ENCODE assay signal across 8 mouse cellular contexts in genomic region chr11:55204159-55204596, GRCm38 (mm10). TPM values are rescaled to one million over a fixed set of nuclear protein-coding genes. Genes with fewer than 3 reads are reported as not detected.
DNase-seq lines count a peak whose midpoint lies in the region; ATAC-seq lines count a peak whose summit lies in the region.

Gene Slc36a1, plus strand, starts transcription at chr11:55204350.

- H3K9me3 ChIP-seq in hindbrain, embryonic 12.5 days (replicated peaks): no peaks in the 10 kb centered on the region

- H3K27me3 ChIP-seq in hindbrain, embryonic 12.5 days: no peaks in the 10 kb centered on the region

- peak within 1 kb of the TSS; percentile 72 for H3K9ac ChIP-seq in hindbrain, embryonic 12.5 days

- H3K4me3 ChIP-seq in hindbrain, embryonic 12.5 days: peak within 1 kb of the TSS; percentile 63

- H3K4me1 ChIP-seq in hindbrain, embryonic 12.5 days: peaks cover 14% of the 10 kb centered on the region

- H3K36me3 ChIP-seq in hindbrain, embryonic 12.5 days: no peaks in the 10 kb centered on the region

- H3K4me2 ChIP-seq in hindbrain, embryonic 12.5 days (replicated peaks): peak within 1 kb of the TSS; percentile 91

- peak; percentile 98 for DNase-seq in MN1 (ENCODE audit: low spot score)
- DNase-seq in cerebellum, adult 9-10 months: peak; percentile 95
- peak; percentile 88 to 97 for DNase-seq in frontal cortex, adult 2 months (ENCODE audit: extremely low spot score in 1 of 2, low spot score in 1 of 2)
- DNase-seq in layer of hippocampus, postnatal 14 days (ENCODE audit: low spot score in 2 of 2): peak; percentile 94 to 95
- peak; percentile 99 for DNase-seq in lung, postnatal 14 days
- DNase-seq in retina, adult 2 months (ENCODE audit: low read depth, low spot score): peak; percentile 85
- DNase-seq in thymus, postnatal 36 days: peak; percentile 95 to 96

- H3K27ac ChIP-seq in hindbrain, embryonic 12.5 days: no peak within 1 kb of the TSS

- 0% methylated on average over 19 of the region's 31 CpGs for WGBS in hindbrain, embryonic 12.5 days

- ATAC-seq in hindbrain, embryonic 12.5 days (ENCODE audit: low FRiP score): peak; percentile 89

RNA-seq across cellular contexts. Expression of gene Slc36a1, which starts in this region (rescaled TPM):
- polyA plus RNA-seq in frontal cortex, adult 2 months (2012; rRNA removed): 33.7 and 34.5 TPM in 2 replicates
- 1.5 and 2.3 TPM in 2 replicates for polyA plus RNA-seq in hindbrain, embryonic 12.5 days (2016; fragmentation: Nextera tagmentation; extraction: Ambion mirVana)
- total RNA-seq in layer of hippocampus, postnatal 14 days (2021): 10 to 100 TPM; 60.4 to 63.9 TPM

Comparison
In these comparisons a context has a peak if more than half of its experiments do, and no peak if none do; other contexts are left out.
1. RNA of gene Slc36a1 (polyA plus RNA-seq): 33.7 to 34.5 TPM in frontal cortex, adult 2 months; 1.5 to 2.3 TPM in hindbrain, embryonic 12.5 days; every median in the first group is over 10 times any median in the second.
2. Peak in every context shown above with its lines, with median percentiles within 50 percentile points of each other: DNase-seq.